Mouse (Mus musculus): ENCODE data around the gene Ergic2. TPM values are rescaled to one million over a fixed set of nuclear protein-coding genes. Genes with fewer than 3 reads are reported as not detected.

Ergic2 gene
- polyA plus RNA-seq, 1 experiment from 2014 or later = 95.2 TPM

- Histone ChIP-seq H3K9ac (ENCODE audit: low read depth, low read length) (no peak overlapping the region), H3K27me3 (ENCODE audit: control insufficient read depth, insufficient read depth, low read depth, low read length) (no peaks in the 10 kb centered on the region), H3K9me3 (replicated peaks; ENCODE audit: control insufficient read depth, low read length) (no peaks in the 10 kb centered on the region), H3K4me3 (ENCODE audit: low read depth, low read length) (no peak overlapping the region), H3K27ac (ENCODE audit: low read length) (no peak overlapping the region), H3K4me1 (ENCODE audit: control insufficient read depth, low read depth, low read length) (no peaks in the 10 kb centered on the region), H3K4me2 (ENCODE audit: low read depth, low read length) (no peak overlapping the region), H3K36me3 (ENCODE audit: control insufficient read depth, insufficient read depth) (no peaks in the 10 kb centered on the region)
- ATAC-seq (ENCODE audit: low read depth) = no peak
- WGBS (ENCODE audit: insufficient replicate concordance) = 65% methylated on average over 10 of the region's 10 CpGs
Measured at GRCm38 (mm10) chr6:148132314-148132713, 79.9 kb downstream of the Ergic2 start.

Other genes with a start within 250 kb of the Ergic2 start
- 2.0 and 2.1 TPM in 2 replicates for gene Far2, start 165.1 kb downstream of the Ergic2 start, polyA plus RNA-seq (2015; fragmentation: Nextera tagmentation; extraction: Ambion mirVana)
- gene Tmtc1, start 232.0 kb upstream of the Ergic2 start, polyA plus RNA-seq (2015; fragmentation: Nextera tagmentation; extraction: Ambion mirVana) = 0.04 and 0.06 TPM in 2 replicates

Measured in liver, embryonic 16.5 days (tissue).